Mouse (Mus musculus): ENCODE data around the gene Gdf9. TPM values are rescaled to one million over a fixed set of nuclear protein-coding genes. Genes with fewer than 3 reads are reported as not detected.

Gene Gdf9
- total RNA-seq, 2 experiments from 2014 or later = 0.17 TPM; not detected in 1

- peak; percentile 85 to 88 for DNase-seq
- intact Hi-C loops (cut with DNase I) = loop anchor here (2.0 to 10.0 kb wide), 4 partner anchors 52 to 265 kb away; partner anchors contain the start of gene Kif3a
Observed at GRCm38 (mm10) chr11:53469968-53470695, 39.3 kb downstream of the Gdf9 start, which contains the start of gene Gm9837. Gene Gm9837 (minus strand): TSS chr11:53470479.

GRCm38 (mm10) chr11:53472709-53473108, 41.9 kb downstream of the Gdf9 start:
- intact Hi-C loops (cut with DNase I) = loop anchor here (1.0 to 10.0 kb wide), 3 partner anchors 18 to 92 kb away; partner anchors contain the start of gene Kif3a
- no peak for DNase-seq

DNA sequence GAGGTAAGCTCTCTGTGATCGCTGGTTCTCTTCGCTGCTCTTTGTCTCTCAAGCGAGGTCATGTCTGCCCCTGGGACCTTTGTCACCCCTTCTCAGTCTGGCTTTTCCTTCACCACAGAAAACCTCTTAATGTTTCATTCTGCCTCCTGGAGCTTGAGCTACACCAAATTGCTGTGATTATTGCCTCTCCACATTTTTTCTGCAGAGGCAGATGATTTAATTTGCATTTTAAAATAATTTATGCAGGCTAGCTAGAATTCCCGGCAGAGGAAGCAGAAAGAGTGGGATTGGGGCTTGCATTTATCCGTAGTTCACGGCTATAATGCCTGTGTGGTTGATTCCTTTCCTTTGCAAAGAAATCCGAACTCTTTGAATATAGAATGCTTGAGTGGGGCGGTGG, 44.8 kb downstream of the Gdf9 start:
- intact Hi-C loops (cut with DNase I) = loop anchor here (10.0 kb wide), 1 partner anchor 89 kb away; the partner anchor contains the start of gene Kif3a
- no peak for DNase-seq

GRCm38 (mm10) chr11:53477833-53478232, 47.0 kb downstream of the Gdf9 start:
- DNase-seq = no peak
- intact Hi-C loops (cut with DNase I) = loop anchor here (10.0 kb wide), 1 partner anchor 87 kb away; the partner anchor contains the start of gene Kif3a

DNA sequence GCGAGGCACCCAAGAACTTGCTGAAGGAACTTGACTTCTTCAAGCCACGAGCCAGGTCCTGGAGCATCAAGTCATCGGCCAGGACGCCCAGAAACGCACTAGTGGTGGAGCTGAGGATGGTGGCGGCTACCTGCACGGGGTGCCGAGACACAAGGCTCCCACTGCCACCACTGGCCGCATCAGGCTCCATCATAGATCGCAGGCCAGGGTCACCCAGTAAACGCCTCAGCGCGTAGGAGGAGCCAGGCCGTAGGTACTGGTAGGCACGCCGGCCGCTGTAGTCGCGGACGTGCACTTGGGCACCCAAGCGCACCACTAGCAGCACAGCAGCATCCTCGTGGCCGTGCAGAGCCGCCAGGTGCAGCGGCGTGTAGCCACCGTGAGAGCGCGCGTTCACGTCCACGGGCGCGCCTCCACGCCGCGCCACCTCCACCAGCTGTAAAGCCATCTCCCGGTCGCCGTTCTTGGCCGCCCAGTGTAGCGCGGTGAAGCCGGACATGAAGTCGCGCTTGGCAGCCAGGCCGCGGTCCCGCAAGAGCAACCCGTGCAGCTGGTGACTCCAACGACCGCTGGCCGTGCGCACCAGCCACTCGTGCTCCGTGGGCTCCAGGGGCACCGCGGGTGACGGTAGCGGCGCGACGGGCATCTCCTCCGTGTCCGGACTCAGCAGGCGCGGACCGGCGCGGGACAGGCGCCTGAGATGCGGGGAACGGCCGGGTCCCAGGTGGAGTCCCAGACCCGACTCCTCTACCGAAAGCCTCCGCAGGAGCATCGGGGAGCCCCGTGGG, 47.8 kb downstream of the Gdf9 start:
- intact Hi-C loops (cut with DNase I) = loop anchor here (10.0 kb wide), 1 partner anchor 86 kb away; the partner anchor contains the start of gene Kif3a
- DNase-seq = no peak

DNA sequence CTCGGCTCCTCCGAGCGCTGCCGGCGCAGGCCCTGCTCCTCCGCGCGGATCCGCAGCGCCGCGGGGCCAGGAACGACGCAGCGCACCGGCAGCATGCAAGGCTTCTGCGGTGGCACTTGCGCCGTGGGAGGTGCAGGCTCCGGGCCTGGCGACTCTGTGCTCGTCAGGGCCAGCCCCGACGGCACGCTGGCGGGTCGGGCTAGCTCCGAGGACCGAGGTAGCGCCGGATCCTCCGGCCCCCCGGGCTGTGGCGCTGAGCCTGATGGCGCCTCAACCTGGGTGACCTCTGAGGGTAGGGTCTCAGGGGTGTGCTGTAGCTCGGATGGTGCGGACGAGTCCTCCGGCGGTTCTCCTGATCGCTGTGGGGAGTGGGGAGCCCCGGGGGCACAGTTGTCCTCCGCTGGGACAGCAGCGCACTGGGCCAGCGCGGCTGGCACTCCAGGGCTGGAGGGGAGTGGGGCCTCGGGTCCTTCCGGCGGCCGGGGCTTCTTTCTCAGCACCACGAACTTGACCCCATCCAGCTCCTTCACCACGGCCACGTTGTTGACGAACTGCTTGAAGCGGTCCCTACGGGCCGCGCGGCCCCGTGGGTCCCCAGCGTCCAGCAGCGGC, 48.5 kb downstream of the Gdf9 start:
- intact Hi-C loops (cut with DNase I) = loop anchor here (10.0 kb wide), 1 partner anchor 86 kb away; the partner anchor contains the start of gene Kif3a
- DNase-seq = no peak

- intact Hi-C loops (cut with DNase I) = loop anchor here (10.0 kb wide), 1 partner anchor 85 kb away; the partner anchor contains the start of gene Kif3a
- no peak for DNase-seq
Observed at GRCm38 (mm10) chr11:53479783-53480301, 49.0 kb downstream of the Gdf9 start, which contains the start of the genes Gm9945 and Sowaha. Gene Gm9945 (plus strand): TSS chr11:53480166. Gene Sowaha (minus strand): TSS chr11:53480274.

DNA sequence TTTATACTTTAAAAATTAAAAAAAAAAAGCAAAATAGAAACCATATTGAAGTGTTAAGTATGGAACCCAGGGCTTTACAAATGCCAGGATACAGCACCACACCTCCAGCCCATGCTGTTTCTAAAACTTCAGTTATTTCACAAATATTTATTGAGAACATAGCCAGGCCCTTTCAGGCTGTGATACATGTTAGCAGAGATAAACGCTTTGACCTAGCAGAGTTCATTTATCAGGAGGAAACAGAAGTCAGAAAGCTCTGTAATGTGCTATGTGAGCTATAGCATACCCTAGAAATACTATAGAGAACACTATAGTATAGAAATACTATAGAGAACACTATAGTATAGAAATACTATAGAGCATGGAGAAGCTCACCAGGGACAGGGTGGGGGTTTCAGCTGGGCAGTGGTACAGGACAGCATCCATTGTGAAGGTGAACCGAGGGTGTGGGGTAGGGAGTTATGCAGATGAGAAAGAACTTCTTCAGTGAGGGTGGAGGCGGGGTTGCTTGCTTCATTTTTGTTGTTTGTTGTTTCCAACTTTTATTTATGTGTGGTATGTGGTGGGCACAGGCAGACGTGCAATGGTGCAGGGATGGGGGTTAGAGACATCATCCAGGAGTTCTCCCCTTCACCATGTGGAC, 50.4 kb downstream of the Gdf9 start:
- intact Hi-C loops (cut with DNase I) = no loop called here
- DNase-seq = no peak

DNA sequence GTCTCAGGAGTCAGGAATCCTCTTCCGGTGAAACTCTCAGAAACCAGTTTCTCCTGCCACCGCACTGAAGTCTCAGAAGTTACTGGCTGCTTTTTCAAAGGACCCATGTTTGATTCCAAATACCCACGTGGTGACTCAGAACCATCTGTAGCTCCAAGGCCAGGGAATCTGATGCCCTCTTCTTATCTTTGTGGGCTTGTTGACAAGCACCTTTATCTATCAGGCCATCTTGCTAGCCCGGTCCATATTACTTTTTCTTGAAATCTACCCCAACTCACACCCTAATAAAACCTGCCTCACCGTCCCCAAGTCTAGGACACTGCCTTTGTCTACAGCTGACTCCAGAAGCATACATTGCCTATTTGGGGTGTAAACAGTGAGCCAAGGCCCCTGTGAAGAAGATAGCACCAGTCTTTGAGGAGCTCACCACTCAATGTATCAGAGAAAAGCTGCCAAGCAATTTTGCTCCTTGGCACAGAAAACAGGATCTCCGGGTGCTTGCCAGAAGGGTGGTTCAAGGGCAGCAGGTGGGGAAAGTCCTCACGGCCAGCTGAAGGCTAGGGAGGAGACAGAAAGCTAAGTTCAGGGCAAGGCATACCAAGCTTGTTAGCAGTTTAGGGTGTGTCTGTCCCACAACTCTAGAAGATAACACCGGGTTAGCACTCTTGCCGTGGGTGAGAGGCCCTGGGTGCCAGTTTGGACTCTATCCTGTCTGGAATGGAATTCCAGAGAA, 52.5 kb downstream of the Gdf9 start:
- intact Hi-C loops (cut with DNase I) = no loop called here

DNA sequence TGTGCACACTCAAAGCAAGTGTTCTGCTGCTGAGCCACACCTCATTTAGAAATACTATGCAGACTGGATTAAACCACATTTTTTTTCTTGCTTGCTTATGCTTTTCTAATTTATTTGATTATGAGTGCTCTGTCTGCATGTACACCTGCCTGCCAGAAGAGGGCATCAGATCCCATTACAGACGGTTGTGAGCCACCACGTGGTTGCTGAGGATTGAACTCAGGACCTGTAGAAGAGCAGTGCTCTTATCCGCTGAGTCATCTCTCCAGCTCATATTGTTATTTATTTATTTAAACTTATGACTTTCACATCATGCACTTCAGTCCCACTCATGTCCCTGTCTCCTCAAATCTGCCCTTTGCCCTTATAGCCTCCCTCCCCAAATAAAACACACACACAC, 54.9 kb downstream of the Gdf9 start:
- no peak for DNase-seq
- intact Hi-C loops (cut with DNase I) = no loop called here

More for the DNA sequence above, 52.5 kb downstream of the Gdf9 start:
- DNase-seq = no peak

GRCm38 (mm10) chr11:53486351-53486750, 55.5 kb downstream of the Gdf9 start:
- intact Hi-C loops (cut with DNase I) = no loop called here
- DNase-seq = no peak

- intact Hi-C loops (cut with DNase I) = no loop called here
- DNase-seq = no peak
Observed at GRCm38 (mm10) chr11:53486822-53487594, 56.2 kb downstream of the Gdf9 start.

Small RNA genes lying within 50 kb of the gene (microRNA-seq; reads per million reads assigned to microRNA genes)
- 0 to 0.74 reads per million in 2 experiments for gene Mir6920

Other genes starting within 250 kb of the Gdf9 start
- gene Hspa4, start 130.6 kb upstream of the Gdf9 start, total RNA-seq (2021) = 10 to 100 TPM; 82.0 to 82.4 TPM
- gene Zcchc10, start 106.3 kb upstream of the Gdf9 start, total RNA-seq (2021) = 1 to 10 TPM; 5.5 to 6.2 TPM
- 10 to 100 TPM; 77.9 to 80.8 TPM for gene Aff4, start 80.2 kb upstream of the Gdf9 start, total RNA-seq (2021)
- gene Leap2, start 7.9 kb upstream of the Gdf9 start, total RNA-seq (2021) = not detected
- 1,000 to 10,000 TPM; 1,256 to 1,362 TPM for gene Uqcrq, start 192 bp upstream of the Gdf9 start, total RNA-seq (2021)
- gene Gm10447, start 26.1 kb downstream of the Gdf9 start, total RNA-seq (2021) = not detected
- under 1 TPM; 0.38 to 0.59 TPM for gene Shroom1, start 26.2 kb downstream of the Gdf9 start, total RNA-seq (2021)
- gene Gm9837, start 39.5 kb downstream of the Gdf9 start, total RNA-seq (2021) = not detected
- gene Gm9945, start 49.1 kb downstream of the Gdf9 start, total RNA-seq (2021) = not detected
- gene Sowaha, start 49.3 kb downstream of the Gdf9 start, total RNA-seq (2021) = under 1 TPM; 0.08 to 0.12 TPM
- 10 to 100 TPM; 11.7 to 15.5 TPM for gene Sept8, start 88.2 kb downstream of the Gdf9 start, total RNA-seq (2021)
- 1 to 10 TPM; 3.2 to 4.9 TPM for gene Kif3a, start 136.4 kb downstream of the Gdf9 start, total RNA-seq (2021)
- not detected for gene Il4, start 187.6 kb downstream of the Gdf9 start, total RNA-seq (2021)
- gene Il13, start 203.7 kb downstream of the Gdf9 start, total RNA-seq (2021) = not detected

Data from gastrocnemius, postnatal 36 days (tissue).